Mouse (Mus musculus) adrenal gland, postnatal 14 days (tissue): ENCODE results near the gene Ntm. TPM values are rescaled to one million over a fixed set of nuclear protein-coding genes. Genes with fewer than 3 reads are reported as not detected.

Experiments
- DNase-seq: peaks from one replicate; pipeline ENCODE4 v3.0.0; 2021; ENCODE audit warnings: mixed read lengths
- total RNA-seq: library from RNA; stranded (reverse); gene quantifications from 2 replicates; pipeline ENCODE4 v1.2.3, GENCODE M21; 2021

Ntm gene
- total RNA-seq, 1 experiment from 2014 or later, result 1.3 TPM

- DNase-seq, result no peak
Observed at GRCm38 (mm10) chr9:29653678-29654235, 309.2 kb downstream of the Ntm start.

- DNase-seq, result no peak
Observed at GRCm38 (mm10) chr9:29652854-29653253, 310.1 kb downstream of the Ntm start.

- no peak for DNase-seq
Observed at GRCm38 (mm10) chr9:29651856-29652255, 311.1 kb downstream of the Ntm start.

- no peak for DNase-seq
Observed at GRCm38 (mm10) chr9:29651226-29651625, 311.7 kb downstream of the Ntm start.

DNA sequence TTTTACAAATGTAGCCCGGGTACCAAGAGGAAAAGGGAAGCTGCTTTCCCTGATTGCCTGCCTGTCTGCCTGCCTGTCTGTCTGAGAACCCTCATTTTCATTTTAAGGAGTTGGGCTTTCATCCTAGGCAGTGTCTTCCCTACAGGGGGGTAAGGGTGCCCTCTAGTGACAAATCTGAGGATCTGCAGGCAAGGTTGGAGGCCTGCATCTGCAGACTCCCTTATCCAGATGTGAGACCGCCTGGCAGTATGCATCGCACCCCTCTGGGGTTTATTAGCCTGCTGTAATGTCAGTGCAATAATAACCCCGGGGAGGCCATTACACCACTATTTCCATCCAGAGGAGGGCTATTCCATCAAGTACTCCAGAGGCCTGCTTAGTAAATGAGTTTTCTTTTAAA is 312.3 kb downstream of the Ntm start:
- peak; percentile 66 for DNase-seq

- DNase-seq, result no peak
Observed at GRCm38 (mm10) chr9:29650266-29650665, 312.7 kb downstream of the Ntm start.

DNA sequence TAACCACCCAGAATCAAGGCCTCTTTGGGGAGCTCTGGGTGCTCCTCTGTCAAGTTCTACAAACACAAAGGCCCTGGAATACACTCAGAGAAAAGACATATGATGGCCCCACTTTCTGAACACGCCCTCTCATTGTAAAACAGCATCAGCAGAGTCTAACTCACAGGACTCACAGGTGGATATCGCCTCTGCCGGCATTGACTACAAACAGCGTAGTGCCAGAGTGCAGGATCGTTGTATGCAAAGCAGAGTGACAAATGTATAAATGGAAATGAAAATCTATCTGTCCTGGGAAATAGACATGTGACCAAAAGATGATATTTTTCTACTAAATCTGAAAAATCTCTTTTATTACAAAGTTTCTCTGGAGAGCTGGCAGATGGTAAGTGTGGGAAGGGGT is 314.7 kb downstream of the Ntm start:
- no peak for DNase-seq

DNA sequence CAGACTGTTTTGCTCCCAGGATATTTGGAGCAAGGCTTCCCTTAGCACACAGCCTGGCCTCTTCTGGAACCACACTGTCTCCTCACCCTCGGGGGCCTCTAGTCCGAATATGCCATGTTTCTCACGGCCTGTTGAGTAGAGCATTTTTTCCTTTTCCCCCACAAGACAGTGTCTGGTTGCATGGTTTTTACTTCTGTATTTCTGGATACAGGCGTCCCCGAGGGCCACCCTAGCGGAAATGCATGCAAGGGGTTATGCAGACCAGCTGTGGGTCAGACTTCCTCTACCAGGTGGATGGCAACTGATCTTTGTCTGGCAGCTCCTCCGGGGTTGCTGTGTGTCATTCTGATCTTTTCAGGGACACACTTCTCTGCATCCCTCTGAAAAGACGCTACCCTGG is 315.2 kb downstream of the Ntm start:
- no peak for DNase-seq

DNA sequence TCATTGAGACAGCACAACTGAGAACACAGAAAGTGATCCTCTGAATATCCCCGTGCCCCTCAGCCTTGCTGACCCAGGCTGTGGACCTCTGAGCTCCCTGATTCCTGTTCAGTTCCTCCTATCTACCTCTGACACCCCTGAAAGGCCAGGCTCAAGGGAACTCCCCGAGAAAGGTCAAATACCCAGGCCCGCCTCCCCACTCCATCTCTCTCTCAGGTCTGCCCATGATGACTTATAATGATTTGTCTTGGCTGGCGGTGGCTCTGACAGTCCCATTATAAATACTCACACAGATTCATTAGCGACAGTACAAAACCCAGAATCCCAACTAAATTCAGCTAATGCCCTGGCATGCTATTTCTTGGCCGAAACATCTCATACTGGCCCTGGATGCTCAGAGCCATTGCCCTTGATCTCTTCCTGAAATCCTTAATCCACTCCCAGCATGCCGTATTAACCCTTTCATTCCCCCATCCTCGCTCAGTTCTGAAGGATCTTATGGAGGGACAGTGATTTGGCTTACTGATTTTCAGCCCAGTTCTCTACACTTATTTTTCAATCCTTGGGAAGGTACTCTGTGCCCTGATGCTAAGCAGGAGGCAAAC is 317.0 kb downstream of the Ntm start:
- DNase-seq, result no peak

GRCm38 (mm10) chr9:29642997-29643657 is 319.8 kb downstream of the Ntm start:
- DNase-seq, result peak; percentile 83

- no peak for DNase-seq
Observed at GRCm38 (mm10) chr9:29637335-29637734, 325.6 kb downstream of the Ntm start.

GRCm38 (mm10) chr9:29617181-29617580 is 345.8 kb downstream of the Ntm start:
- no peak for DNase-seq

DNA sequence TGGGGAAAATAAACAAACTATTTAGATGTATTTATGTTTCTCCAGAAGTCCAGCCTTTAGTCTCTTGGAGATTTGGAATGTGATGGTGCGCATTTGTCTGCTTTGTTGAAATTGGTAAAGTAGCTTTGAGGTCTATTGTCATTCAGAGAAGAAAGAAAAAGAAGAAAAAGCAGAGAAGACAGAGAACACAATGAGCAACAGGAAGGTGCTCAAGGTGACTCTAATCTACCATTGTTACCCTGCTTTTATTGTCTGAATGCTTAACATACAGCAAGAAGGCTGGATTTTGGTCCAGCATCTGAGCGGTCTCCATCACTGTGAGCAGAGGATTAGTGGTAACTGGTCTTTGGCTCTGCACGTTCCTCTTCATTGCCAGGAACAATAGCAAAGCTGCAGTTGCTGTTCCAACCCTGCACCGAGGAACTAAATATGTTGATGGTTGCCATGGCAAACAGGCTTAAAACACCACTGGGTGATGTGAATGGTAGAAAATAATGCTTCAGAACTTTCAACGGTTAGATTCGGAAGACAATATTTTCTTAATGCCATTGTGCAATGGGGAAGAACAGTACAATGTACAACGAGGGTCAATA is 350.8 kb downstream of the Ntm start:
- DNase-seq, result no peak

DNA sequence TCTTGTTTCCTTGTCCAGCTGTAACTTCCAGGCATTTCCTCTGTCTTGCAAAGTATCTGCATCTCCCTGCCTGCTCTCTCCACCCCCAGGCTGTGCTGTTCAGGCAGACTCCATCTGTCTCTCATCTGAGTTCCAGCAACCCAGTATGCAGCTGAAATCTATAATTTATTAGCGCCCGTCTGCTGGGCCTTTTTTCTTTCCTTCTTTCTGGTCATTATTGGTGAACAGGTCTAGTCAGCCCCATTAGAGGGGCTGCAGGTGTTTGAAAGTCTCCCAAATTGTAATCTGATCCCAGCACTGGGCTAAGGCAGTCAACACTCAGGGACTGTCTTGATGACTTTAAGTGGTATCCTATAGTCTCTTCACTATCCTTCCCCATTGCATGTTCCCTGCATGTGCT is 352.1 kb downstream of the Ntm start:
- no peak for DNase-seq

DNA sequence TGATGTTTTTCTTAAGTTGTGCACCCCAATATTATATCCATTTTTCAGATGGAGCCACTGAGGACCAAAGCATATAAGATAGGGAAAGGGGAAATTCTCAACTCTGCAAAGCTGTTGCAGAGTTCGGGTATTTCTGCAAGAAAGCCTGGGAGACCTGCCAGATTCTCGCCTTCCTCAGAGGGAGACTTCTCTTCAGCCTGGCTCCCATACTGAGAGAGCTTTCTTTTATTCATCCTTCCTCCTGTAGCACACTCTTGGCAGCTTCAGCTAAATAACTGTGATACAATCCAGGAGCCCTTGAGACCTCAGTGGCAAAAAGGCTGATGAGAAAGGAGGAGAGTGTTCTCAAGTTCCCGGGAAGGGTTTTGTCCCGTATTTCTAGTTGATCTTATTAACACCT is 365.3 kb downstream of the Ntm start:
- DNase-seq, result no peak

DNA sequence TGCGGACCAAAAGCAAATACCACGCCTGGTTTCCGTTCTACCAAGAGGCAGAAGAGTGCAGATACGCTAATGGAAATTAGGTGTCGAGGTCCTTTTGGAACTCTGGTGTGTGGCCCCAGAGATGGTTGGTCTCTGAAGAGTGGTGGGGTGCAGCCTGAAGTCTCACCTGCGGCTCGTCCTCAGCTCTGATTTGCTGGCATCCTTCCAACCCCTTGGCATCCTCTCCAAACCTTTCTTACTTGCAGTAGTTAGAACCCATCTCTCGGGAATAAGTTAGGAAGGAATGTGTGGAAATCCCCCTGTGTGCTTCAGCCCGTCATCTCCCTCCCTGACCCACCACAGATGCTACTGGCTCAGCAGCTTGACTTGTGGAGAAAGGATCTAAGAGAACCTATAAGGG is 367.6 kb downstream of the Ntm start:
- DNase-seq, result no peak

- DNase-seq, result no peak
Observed at GRCm38 (mm10) chr9:29594537-29595294, 368.2 kb downstream of the Ntm start.

GRCm38 (mm10) chr9:29587376-29587775 is 375.6 kb downstream of the Ntm start:
- no peak for DNase-seq

DNA sequence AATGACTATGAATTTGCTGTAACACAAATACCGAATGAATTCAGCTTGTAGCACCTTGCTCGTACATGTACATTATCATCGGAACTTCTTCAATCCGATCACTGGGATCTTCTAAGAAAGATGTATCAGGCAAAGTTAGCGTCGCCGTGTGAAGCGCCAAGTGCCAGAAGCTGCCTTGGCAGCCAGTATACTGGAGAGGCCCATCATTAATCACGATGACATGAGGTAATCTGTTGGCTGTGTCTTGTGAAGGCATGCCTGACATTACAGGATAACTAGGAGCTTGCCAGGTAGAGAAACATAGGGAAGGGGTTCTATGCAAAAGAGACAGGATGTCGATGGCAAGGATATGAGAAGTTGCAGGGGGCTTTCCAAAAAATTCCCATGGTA is 376.6 kb downstream of the Ntm start:
- DNase-seq, result no peak

- DNase-seq, result peak; percentile 73
Observed at GRCm38 (mm10) chr9:29585746-29586380, 377.1 kb downstream of the Ntm start.

- DNase-seq, result no peak
Observed at GRCm38 (mm10) chr9:29578226-29578625, 384.7 kb downstream of the Ntm start.

DNA sequence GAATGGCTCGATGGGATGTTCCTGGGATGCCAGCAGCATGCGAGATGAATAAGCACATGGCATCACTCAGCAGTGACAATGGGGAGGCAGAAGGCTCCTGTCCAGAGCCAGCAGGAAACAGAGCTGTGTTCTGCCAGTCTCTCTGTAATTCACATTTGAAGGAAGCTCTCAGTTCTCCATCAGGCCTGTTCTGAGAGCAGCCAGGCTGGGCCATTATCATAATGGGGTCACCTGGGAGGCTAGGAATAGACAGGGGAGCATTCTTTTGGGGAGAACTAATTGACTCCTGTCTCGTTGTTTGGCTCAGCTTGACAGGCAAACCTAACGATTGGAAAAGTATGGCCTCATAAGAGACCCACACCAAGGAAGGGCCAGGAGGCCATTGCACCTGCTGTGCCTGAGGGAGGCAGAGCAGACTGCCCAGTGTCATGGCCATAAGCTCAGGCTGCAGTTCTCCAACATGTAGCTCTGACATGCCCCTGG is 386.8 kb downstream of the Ntm start:
- no peak for DNase-seq
